Mouse (Mus musculus) thymus, adult 2 months (tissue): ENCODE results near the gene Nceh1. TPM values are rescaled to one million over a fixed set of nuclear protein-coding genes. Genes with fewer than 3 reads are reported as not detected.
A peak's percentile ranks its signal among the peaks of the same experiment; 100 is the strongest.

Experiments
- DNase-seq: peaks from one replicate; pipeline ENCODE4 v3.0.0; 2021
- H3K27ac ChIP-seq: fragments of 200-500 bp; 2 replicates; pipeline ENCODE4 v1.5.1; 2012; ENCODE audit warnings: low read length, control low read depth; ENCODE audit not compliant: control insufficient read depth, insufficient read depth
- H3K27me3 ChIP-seq: fragments of 200-500 bp; 2 replicates; pipeline ENCODE4 v1.6.1; 2012; ENCODE audit warnings: mild to moderate bottlenecking, low read length, moderate library complexity, mixed read lengths; ENCODE audit not compliant: control insufficient read depth, insufficient read depth
- H3K36me3 ChIP-seq: fragments of 200-500 bp; 2 replicates; pipeline ENCODE4 v1.6.1; 2012; ENCODE audit warnings: mild to moderate bottlenecking, low read length, moderate library complexity; ENCODE audit not compliant: control insufficient read depth, insufficient read depth
- H3K4me1 ChIP-seq: fragments of 200-500 bp; replicated peaks from 2 replicates; pipeline ENCODE4 v1.6.1; 2012; ENCODE audit warnings: low read length; ENCODE audit not compliant: control insufficient read depth, insufficient read depth
- H3K4me3 ChIP-seq: fragments of 200-500 bp; 2 replicates; pipeline ENCODE4 v1.5.1; 2012; ENCODE audit warnings: mild to moderate bottlenecking, low read length, control low read depth, moderate library complexity; ENCODE audit not compliant: control insufficient read depth, insufficient read depth
- CTCF ChIP-seq: fragments of 200-500 bp; IDR thresholded peaks from 2 replicates; pipeline ENCODE4 v1.5.1; 2012; ENCODE audit warnings: mild to moderate bottlenecking, control low read depth, low read length, moderate library complexity, borderline replicate concordance; ENCODE audit not compliant: control insufficient read depth, poor library complexity, insufficient read depth; ENCODE audit errors: extremely low read depth
- POLR2A ChIP-seq: fragments of 200-500 bp; IDR thresholded peaks from 2 replicates; pipeline ENCODE4 v1.6.1; 2012; ENCODE audit warnings: mild to moderate bottlenecking, low read length, control low read depth, moderate library complexity; ENCODE audit not compliant: control insufficient read depth, poor library complexity, insufficient read depth; ENCODE audit errors: extremely low read depth
- WGBS: fragments of 180-500 bp; shearing (Covaris S2); methylation state at CpG from one replicate; pipeline ENCODE4 v1.1.7; 2018; 5-methylcytosine and 5-hydroxymethylcytosine counted together
- polyA plus RNA-seq: library from polyadenylated mRNA; depleted of rRNA; stranded (reverse); fragments of >200 nt; gene quantifications from 2 replicates; pipeline ENCODE4 v1.2.3, GENCODE M21; 2012; rRNA removed

Nceh1 gene
- 37.0 and 40.5 TPM in 2 replicates for polyA plus RNA-seq

GRCm38 (mm10) chr3:27182733-27183600, at the start of gene Nceh1:
Gene Nceh1, plus strand, starts transcription at chr3:27182965.
- DNase-seq: peak; percentile 97
- H3K27ac ChIP-seq: no peak within 1 kb of the TSS
- under 1% methylated on average over 54 of the region's 54 CpGs for WGBS
- no peaks in the 10 kb centered on the region for H3K27me3 ChIP-seq
- peaks cover 9% of the 10 kb centered on the region for H3K4me1 ChIP-seq
- TF ChIP-seq CTCF (peak; percentile 94), POLR2A (peak; percentile 30; the same call in 1 of the 2 replicates)
- no peaks in the 10 kb centered on the region for H3K36me3 ChIP-seq
- peak within 1 kb of the TSS; percentile 90 for H3K4me3 ChIP-seq

GRCm38 (mm10) chr3:27140101-27140500, 42.7 kb upstream of the Nceh1 start:
- Histone ChIP-seq H3K27me3 (no peaks in the 10 kb centered on the region), H3K4me3 (no peak overlapping the region), H3K36me3 (peaks cover 74% of the 10 kb centered on the region), H3K27ac (no peak overlapping the region), H3K4me1 (no peaks in the 10 kb centered on the region)
- 97% methylated on average over 8 of the region's 8 CpGs for WGBS
- DNase-seq: no peak
- TF ChIP-seq POLR2A (no peak), CTCF (no peak)

DNA sequence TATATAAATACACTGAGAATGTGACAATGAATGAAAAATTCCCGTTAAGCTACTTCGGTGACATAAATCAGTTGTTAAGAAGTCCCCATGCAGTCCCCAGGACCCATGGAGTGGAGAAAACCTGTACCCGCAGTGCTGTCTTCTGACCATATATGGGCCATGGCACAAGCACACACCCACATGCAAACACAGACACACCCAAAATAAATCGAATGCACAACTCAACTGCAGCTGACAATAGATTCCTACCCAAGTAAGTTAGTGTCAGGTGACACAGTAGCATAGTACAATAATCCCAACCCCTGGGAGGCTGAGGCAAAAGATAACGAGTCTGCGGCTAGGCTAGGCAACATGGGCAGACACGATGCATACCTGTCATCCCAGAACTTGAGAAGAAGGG, 39.2 kb upstream of the Nceh1 start:
- Histone ChIP-seq H3K27me3 (no peaks in the 10 kb centered on the region), H3K27ac (no peak overlapping the region), H3K4me1 (no peaks in the 10 kb centered on the region), H3K36me3 (peaks cover 66% of the 10 kb centered on the region), H3K4me3 (no peak overlapping the region)
- DNase-seq: no peak
- WGBS: 94% methylated on average over 7 of the region's 7 CpGs
- TF ChIP-seq CTCF: no peak
- TF ChIP-seq POLR2A: no peak

GRCm38 (mm10) chr3:27145733-27146132, 37.0 kb upstream of the Nceh1 start:
- no peak overlapping the region for H3K4me3 ChIP-seq
- TF ChIP-seq CTCF (no peak), POLR2A (no peak)
- no peak for DNase-seq
- H3K27ac ChIP-seq: no peak overlapping the region
- no peaks in the 10 kb centered on the region for H3K27me3 ChIP-seq
- H3K4me1 ChIP-seq: no peaks in the 10 kb centered on the region
- 99% methylated on average over 7 of the region's 7 CpGs for WGBS
- H3K36me3 ChIP-seq: peaks cover 54% of the 10 kb centered on the region

DNA sequence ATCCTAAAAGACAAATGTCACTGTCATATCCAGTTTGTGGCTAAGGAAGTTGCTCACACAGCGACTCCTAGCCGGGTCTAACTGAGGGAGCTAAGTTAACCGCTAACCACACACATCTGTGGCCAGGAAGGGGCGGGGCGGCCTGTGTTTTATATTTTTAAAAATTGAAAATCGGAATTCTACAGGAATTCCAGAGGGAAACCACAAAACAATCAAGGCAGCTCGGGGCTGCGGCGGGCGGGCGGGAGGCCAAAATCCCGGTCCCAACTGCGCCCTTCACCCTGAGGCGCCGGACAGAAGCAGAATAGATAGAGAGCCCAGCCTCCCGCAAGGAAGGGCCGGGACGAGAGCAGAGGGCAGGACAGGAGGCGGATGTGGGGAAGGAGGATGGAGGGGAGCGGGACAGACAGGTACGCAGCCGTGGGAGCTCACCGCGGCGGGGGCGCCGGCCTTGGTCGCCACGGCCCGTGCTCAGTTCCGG, 29.5 kb upstream of the Nceh1 start:
- TF ChIP-seq POLR2A: no peak
- TF ChIP-seq CTCF: no peak
- DNase-seq: peak; percentile 65
- Histone ChIP-seq H3K27me3 (no peaks in the 10 kb centered on the region), H3K4me1 (peaks cover 6% of the 10 kb centered on the region), H3K4me3 (peak overlapping the region; percentile 79), H3K36me3 (peaks cover 8% of the 10 kb centered on the region; the same call in 1 of the 2 replicates), H3K27ac (peak overlapping the region; percentile 9; the same call in 1 of the 2 replicates)
- under 1% methylated on average over 31 of the region's 31 CpGs for whole genome bisulfite sequencing

- peak; percentile 49; the same call in 1 of the 2 replicates for TF ChIP-seq POLR2A
- no peak for TF ChIP-seq CTCF
- no peaks in the 10 kb centered on the region for H3K27me3 ChIP-seq
- peak within 1 kb of the TSS; percentile 38 for H3K27ac ChIP-seq
- under 1% methylated on average over 37 of the region's 37 CpGs for WGBS
- peak within 1 kb of the TSS; percentile 79 for H3K4me3 ChIP-seq
- peaks cover 4% of the 10 kb centered on the region; the same call in 1 of the 2 replicates for H3K36me3 ChIP-seq
- peaks cover 6% of the 10 kb centered on the region for H3K4me1 ChIP-seq
- DNase-seq: peak; percentile 97
Measured at GRCm38 (mm10) chr3:27153701-27154209, 29.0 kb upstream of the Nceh1 start, which contains the start of gene Ect2. Gene Ect2, minus strand, starts transcription at chr3:27153878.
